ENCODE assay signal across 19 mouse cellular contexts in genomic region chr10:68625329-68625728, GRCm38 (mm10).
DNase-seq lines count a peak whose midpoint lies in the region; ATAC-seq lines count a peak whose summit lies in the region.
"Had no signal": no experiment of that assay in that cellular context is flagged by ENCODE, and none has a peak within 500 bp of the region (broad histone marks: within the 10 kb centered on the region; RNA-seq: fewer than 3 reads in every experiment).

No protein-coding gene starts in this region.

- peak; percentile 35 for DNase-seq in kidney, adult 9 months
- no peak for DNase-seq in kidney, adult 18-20 months
- DNase-seq in kidney, postnatal 36 days: peak; percentile 1 to 20
- peak; percentile 48 for DNase-seq in mesoderm, embryonic 11.5 days (ENCODE audit: low read depth, low spot score)
- no peak for DNase-seq in gastrocnemius, postnatal 36 days
- DNase-seq in left cerebral cortex, adult 9 months (ENCODE audit: low spot score in 2 of 2): no peak
- DNase-seq: cerebellum, adult 8-10 months; gastrocnemius, adult 2 months; heart, adult 11 months; heart, postnatal 14 days; liver; liver, postnatal 0 days; right cerebral cortex, adult 18-20 months; thymus, postnatal 14 days had no signal

- no peak overlapping the region for H3K4me2 ChIP-seq in lung, embryonic 16.5 days (ENCODE audit: low read depth, low read length)
- H3K4me2 ChIP-seq: heart, embryonic 12.5 days; hindbrain, embryonic 13.5 days; neural tube, embryonic 12.5 days had no signal

- intact Hi-C loops in gastrocnemius, postnatal 36 days (cut with DNase I): no loop called here

- no peak overlapping the region for H3K4me3 ChIP-seq in lung, embryonic 16.5 days (ENCODE audit: low read length)
- H3K4me3 ChIP-seq: gastrocnemius, adult 2 months; heart, embryonic 12.5 days; hindbrain, embryonic 13.5 days; midbrain, embryonic 10.5 days; neural tube, embryonic 12.5 days had no signal

- ATAC-seq in lung, embryonic 16.5 days (ENCODE audit: low read depth): peak; percentile 76
- ATAC-seq: liver, postnatal 0 days had no signal

- H3K9me3 ChIP-seq in lung, embryonic 16.5 days (ENCODE audit: control insufficient read depth, low read length): no peaks in the 10 kb centered on the region
- H3K9me3 ChIP-seq: heart, embryonic 12.5 days; hindbrain, embryonic 13.5 days; midbrain, embryonic 10.5 days; neural tube, embryonic 12.5 days had no signal

- no peaks in the 10 kb centered on the region for H3K36me3 ChIP-seq in lung, embryonic 16.5 days (ENCODE audit: control insufficient read depth, insufficient read depth, low read length)
- H3K36me3 ChIP-seq: heart, embryonic 12.5 days; hindbrain, embryonic 13.5 days; midbrain, embryonic 10.5 days; neural tube, embryonic 12.5 days had no signal

- WGBS in lung, embryonic 16.5 days: 15% methylated on average over 5 of the region's 5 CpGs

- no peak overlapping the region for H3K9ac ChIP-seq in lung, embryonic 16.5 days (ENCODE audit: low read length)
- H3K9ac ChIP-seq: heart, embryonic 12.5 days; hindbrain, embryonic 13.5 days; liver, postnatal 0 days; neural tube, embryonic 12.5 days had no signal

- H3K27me3 ChIP-seq in lung, embryonic 16.5 days (ENCODE audit: control insufficient read depth, insufficient read depth, low read depth, low read length): no peaks in the 10 kb centered on the region
- H3K27me3 ChIP-seq: heart, embryonic 12.5 days; hindbrain, embryonic 13.5 days; neural tube, embryonic 12.5 days had no signal

- H3K4me1 ChIP-seq in lung, embryonic 16.5 days (replicated peaks; ENCODE audit: control insufficient read depth, insufficient read depth, low read length): no peaks in the 10 kb centered on the region; the same call in 1 of the 2 replicates
- H3K4me1 ChIP-seq: heart, embryonic 12.5 days; hindbrain, embryonic 13.5 days; midbrain, embryonic 10.5 days; neural tube, embryonic 12.5 days had no signal

- H3K27ac ChIP-seq in lung, embryonic 16.5 days (ENCODE audit: low read length): no peak overlapping the region
- H3K27ac ChIP-seq: gastrocnemius, adult 2 months; hindbrain, embryonic 13.5 days; midbrain, embryonic 10.5 days; neural tube, embryonic 12.5 days had no signal

Comparison
In these comparisons a context has a peak if more than half of its experiments do, and no peak if none do; other contexts are left out.
1. DNase-seq: peak in kidney, adult 9 months (single experiment), kidney, postnatal 36 days (2 of 2) and mesoderm, embryonic 11.5 days (single experiment); none in kidney, adult 18-20 months (single experiment), gastrocnemius, postnatal 36 days (0 of 2) and left cerebral cortex, adult 9 months (0 of 2).